Mouse (Mus musculus): ENCODE results near the gene Kif7. TPM values are rescaled to one million over a fixed set of nuclear protein-coding genes. Genes with fewer than 3 reads are reported as not detected.

Kif7 gene
- total RNA-seq, 2 experiments from 2014 or later, result 3.7 to 3.8 TPM

- DNase-seq (ENCODE audit: low spot score in 2 of 2), result peak; percentile 56 to 68
Measured at GRCm38 (mm10) chr7:79727091-79727490, 11.6 kb upstream of the Kif7 start.

- peak; percentile 58 to 62 for DNase-seq (ENCODE audit: low spot score in 2 of 2)
Measured at GRCm38 (mm10) chr7:79721386-79721977, 6.0 kb upstream of the Kif7 start.

- no peak for DNase-seq (ENCODE audit: low spot score in 2 of 2)
Measured at GRCm38 (mm10) chr7:79710831-79711230, 4.7 kb downstream of the Kif7 start.

GRCm38 (mm10) chr7:79710130-79710607, 5.4 kb downstream of the Kif7 start:
- peak; percentile 59 to 79 for DNase-seq (ENCODE audit: low spot score in 2 of 2)

GRCm38 (mm10) chr7:79705210-79705609, 10.3 kb downstream of the Kif7 start:
- no peak for DNase-seq (ENCODE audit: low spot score in 2 of 2)

GRCm38 (mm10) chr7:79702755-79703154, 12.8 kb downstream of the Kif7 start:
- DNase-seq (ENCODE audit: low spot score in 2 of 2), result no peak

- no peak for DNase-seq (ENCODE audit: low spot score in 2 of 2)
Measured at GRCm38 (mm10) chr7:79696495-79696894, 19.0 kb downstream of the Kif7 start.

- no peak for DNase-seq (ENCODE audit: low spot score in 2 of 2)
Measured at GRCm38 (mm10) chr7:79680231-79680630, 35.3 kb downstream of the Kif7 start.

GRCm38 (mm10) chr7:79679186-79679585, 36.3 kb downstream of the Kif7 start:
- DNase-seq (ENCODE audit: low spot score in 2 of 2), result no peak

- DNase-seq (ENCODE audit: low spot score in 2 of 2), result no peak
Measured at GRCm38 (mm10) chr7:79670900-79671604, 44.5 kb downstream of the Kif7 start.

- DNase-seq (ENCODE audit: low spot score in 2 of 2), result no peak
Measured at GRCm38 (mm10) chr7:79666690-79667089, 48.8 kb downstream of the Kif7 start.

- DNase-seq (ENCODE audit: low spot score in 2 of 2), result no peak
Measured at GRCm38 (mm10) chr7:79661253-79661890, 54.1 kb downstream of the Kif7 start.

- DNase-seq (ENCODE audit: low spot score in 2 of 2), result peak in 1 of 2 experiments; percentile 12
Measured at GRCm38 (mm10) chr7:79660291-79661150, 55.0 kb downstream of the Kif7 start.

GRCm38 (mm10) chr7:79659578-79660290, 55.8 kb downstream of the Kif7 start, which contains the start of gene Ticrr:
Gene Ticrr (plus strand): TSS chr7:79660196.
- DNase-seq (ENCODE audit: low spot score in 2 of 2), result peak; percentile 93 to 95

GRCm38 (mm10) chr7:79654586-79654985, 60.9 kb downstream of the Kif7 start:
- DNase-seq (ENCODE audit: low spot score in 2 of 2), result no peak

- no peak for DNase-seq (ENCODE audit: low spot score in 2 of 2)
Measured at GRCm38 (mm10) chr7:79654185-79654584, 61.3 kb downstream of the Kif7 start.

- DNase-seq (ENCODE audit: low spot score in 2 of 2), result peak; percentile 80 to 83
Measured at GRCm38 (mm10) chr7:79649005-79649404, 66.5 kb downstream of the Kif7 start.

Data from layer of hippocampus, postnatal 10 days (tissue).